Mouse (Mus musculus) monocyte, adult 5-6 weeks (primary cell): Measurements from ENCODE around the gene Ablim1. TPM values are rescaled to one million over a fixed set of nuclear protein-coding genes. Genes with fewer than 3 reads are reported as not detected.

ENCODE experiments used
- ATAC-seq: fragments of 153-309, 156-312 bp; replicated peaks from 2 replicates; pipeline ENCODE4 v1.8.0; 2017; ENCODE audit warnings: mild to moderate bottlenecking; ENCODE audit not compliant: low TSS enrichment, insufficient number of reproducible peaks, severe bottlenecking, poor library complexity, low FRiP score
- total RNA-seq: library from RNA; stranded (forward); fragments of 200-1000, 200-491, 200-594 nt; gene quantifications from 3 replicates; pipeline ENCODE4 v1.2.3, GENCODE M21; 2017

Ablim1 gene
- total RNA-seq, 1 experiment from 2014 or later: 62.1 TPM

- no peak for ATAC-seq
Measured at GRCm38 (mm10) chr19:57000592-57000991, 314.1 kb downstream of the Ablim1 start.

DNA sequence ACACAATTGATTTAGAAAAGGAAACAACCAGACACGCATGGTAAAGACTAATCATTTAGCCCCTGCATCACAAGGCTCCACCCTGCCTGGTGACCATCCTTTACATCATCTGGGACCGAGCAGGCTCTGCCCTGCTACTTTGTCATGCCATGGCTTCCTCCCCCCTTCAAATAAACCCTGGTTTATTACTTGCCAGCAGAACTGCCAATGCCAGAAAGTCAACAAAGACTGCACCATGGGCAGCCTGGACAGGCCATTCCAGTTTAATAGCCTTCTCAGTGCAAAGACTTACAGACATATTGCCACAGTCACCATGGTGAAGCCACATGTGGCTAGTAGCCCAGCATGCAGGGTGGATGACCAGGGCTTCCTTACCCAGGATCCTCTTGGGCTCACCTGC is 314.9 kb downstream of the Ablim1 start:
- ATAC-seq: no peak

- no peak for ATAC-seq
Measured at GRCm38 (mm10) chr19:56998910-56999309, 315.8 kb downstream of the Ablim1 start.

- ATAC-seq: no peak
Measured at GRCm38 (mm10) chr19:56998331-56998730, 316.4 kb downstream of the Ablim1 start.

DNA sequence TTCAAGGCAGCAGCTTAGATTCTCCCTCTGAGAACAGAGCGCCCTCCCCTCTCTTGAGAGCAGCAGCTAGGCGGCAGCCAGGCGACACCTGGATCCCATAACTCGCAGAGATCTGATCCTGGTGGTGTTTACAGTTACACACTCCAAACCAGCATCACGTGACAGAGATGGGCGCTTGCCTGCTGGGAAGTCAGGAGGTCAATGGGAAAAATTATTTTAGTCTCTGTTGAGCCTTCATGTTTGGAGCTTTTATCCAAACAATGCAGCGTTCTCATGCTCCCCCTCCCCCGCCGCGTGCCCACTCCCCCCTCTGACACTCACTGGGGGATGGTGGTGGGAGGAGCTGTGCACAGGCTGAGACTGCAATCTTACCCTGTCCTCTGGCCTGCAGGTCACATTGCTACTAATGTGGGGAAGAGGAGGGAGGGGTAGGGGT is 317.5 kb downstream of the Ablim1 start:
- no peak for ATAC-seq

DNA sequence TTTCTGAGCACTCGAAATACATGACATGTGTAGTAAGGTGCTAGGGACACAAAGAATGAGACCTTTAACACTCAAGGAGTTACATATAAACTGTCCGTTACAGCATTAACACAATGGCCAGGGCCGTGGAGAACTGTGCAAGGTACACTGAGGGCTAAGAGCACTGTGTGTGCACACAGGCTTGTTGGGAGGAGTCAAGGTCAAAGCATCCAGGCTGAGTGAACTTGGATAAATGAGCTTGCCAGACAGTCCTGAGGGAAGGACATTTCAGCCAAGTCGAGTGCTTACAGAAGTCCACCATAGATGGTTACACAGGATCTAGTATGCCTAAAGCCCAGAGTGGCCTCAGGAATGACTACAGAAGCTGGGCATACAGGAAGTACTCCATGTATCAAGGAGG is 319.3 kb downstream of the Ablim1 start:
- ATAC-seq: no peak

GRCm38 (mm10) chr19:56994653-56995052 is 320.1 kb downstream of the Ablim1 start:
- ATAC-seq: no peak

DNA sequence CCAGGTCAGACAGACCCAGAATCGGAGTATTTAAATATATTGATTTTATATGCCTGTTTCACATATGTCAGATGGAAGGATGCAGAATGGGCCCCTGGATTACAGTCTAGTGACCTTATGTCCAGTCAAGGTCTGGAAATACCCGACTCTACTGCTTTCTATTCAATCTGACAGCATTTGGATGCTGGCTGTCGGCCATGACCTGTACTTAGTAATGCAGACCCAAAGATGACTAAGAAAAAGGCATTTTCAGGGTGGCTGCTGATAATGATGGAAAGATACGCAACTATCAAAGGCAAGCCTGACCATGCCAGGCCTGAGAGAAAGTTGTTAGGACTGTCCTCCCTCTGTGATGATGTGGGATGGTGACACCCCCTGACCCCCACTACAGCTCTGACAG is 321.0 kb downstream of the Ablim1 start:
- ATAC-seq: no peak

GRCm38 (mm10) chr19:56992978-56993545 is 321.7 kb downstream of the Ablim1 start:
- ATAC-seq: no peak

DNA sequence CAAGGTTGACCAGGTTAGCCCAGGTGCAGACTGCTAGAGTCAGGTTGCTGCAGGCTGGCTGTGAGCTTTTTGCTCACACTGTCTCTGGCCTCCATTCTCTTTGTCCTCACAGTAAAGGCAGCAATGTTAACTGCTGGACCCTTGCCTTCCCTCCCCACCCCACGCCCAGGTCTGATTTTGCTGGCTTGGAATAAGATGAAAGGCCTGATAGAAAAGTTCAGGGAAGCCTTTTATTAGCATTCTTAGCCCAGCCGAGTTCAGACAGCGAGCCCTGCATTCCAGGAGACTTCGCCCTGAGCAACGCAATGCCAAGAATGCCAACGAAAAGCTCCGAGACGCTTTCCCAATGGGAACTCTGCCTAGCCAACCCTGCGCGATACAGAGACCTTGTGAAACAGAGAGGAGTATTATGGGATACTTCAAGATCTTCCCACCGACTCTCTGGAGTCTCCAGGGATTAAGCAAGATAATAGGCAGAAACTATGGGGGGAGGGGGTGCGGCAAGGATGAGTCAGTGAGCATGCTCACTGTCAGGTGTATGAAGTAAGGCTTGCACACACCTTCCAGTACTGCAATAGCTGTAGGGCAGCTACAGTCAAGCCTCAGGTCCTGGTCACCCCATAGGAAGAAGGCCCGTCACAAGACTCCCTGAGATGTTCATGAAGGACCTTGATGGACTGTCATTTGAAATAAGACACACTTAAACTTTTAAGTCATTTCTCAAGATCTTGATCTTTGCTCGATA is 324.2 kb downstream of the Ablim1 start:
- ATAC-seq: no peak

DNA sequence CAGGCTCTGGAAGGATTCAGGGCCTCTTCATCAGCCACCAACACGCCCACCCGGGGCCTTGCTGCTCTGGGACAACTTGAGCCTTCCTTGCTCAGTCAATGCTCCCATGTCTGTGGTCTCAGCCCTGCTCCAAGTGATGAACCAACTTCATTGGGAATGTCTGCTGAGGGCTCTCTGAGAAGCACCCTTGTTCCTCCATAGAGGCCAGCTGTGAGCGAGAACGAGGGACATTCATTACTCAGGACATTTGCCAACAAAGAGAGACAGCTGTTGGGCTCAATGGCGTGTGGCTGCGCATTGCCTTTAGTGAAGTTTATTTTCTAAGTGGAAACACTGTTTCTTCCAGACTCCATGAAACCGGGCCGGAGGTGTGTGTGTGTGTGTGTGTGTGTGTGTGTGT is 325.5 kb downstream of the Ablim1 start:
- ATAC-seq: no peak

DNA sequence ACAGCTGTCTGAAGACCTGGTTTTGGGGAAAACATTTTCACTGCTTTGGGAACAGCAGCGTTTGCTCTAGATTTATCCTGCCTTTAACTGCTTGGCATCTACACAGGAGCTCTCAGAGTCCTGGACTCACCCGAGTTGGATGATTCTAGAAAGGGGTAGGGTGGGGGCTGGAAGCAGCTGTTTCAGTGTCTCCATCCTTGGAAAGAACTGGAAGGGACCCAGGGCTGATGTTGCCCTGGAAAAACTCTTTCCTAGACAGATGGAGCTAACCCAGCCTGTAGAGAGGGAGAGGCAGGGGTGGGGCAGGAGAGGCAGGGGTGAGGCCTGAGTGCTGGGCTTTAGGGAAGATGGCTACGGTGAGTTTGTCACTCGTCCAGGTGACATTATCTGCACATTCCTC is 330.5 kb downstream of the Ablim1 start:
- no peak for ATAC-seq

GRCm38 (mm10) chr19:56983757-56984156 is 331.0 kb downstream of the Ablim1 start:
- no peak for ATAC-seq

Other genes with a start within 250 kb of the Ablim1 start
- 17.0 to 27.0 TPM (median 17.3 TPM) in 3 replicates for gene Fam160b1, start 45.8 kb upstream of the Ablim1 start, total RNA-seq
- 1.6 to 6.9 TPM (median 2.0 TPM) in 3 replicates for gene Trub1, start 138.0 kb upstream of the Ablim1 start, total RNA-seq